Mouse (Mus musculus) heart, adult 10 weeks (tissue): ENCODE measurements around the gene Gm9970. TPM values are rescaled to one million over a fixed set of nuclear protein-coding genes. Genes with fewer than 3 reads are reported as not detected.

Experiments used
- polyA plus RNA-seq: library from polyadenylated mRNA; stranded (reverse); fragments of 350-450 nt; fragmentation: Illumina TruSeq; extraction: RNeasy Lipid Tissue Mini Kit (QIAGEN cat#74804); gene quantifications from one replicate; pipeline ENCODE4 v1.2.3, GENCODE M21; 2014; ENCODE audit warnings: low read depth, low replicate concordance

Gm9970 gene
- polyA plus RNA-seq, result not detected

GRCm38 (mm10) chr5:31240637-31241521 lies at the start of gene Gm9970, which contains the start of gene Nrbp1:
Gm9970 (minus strand) TSS chr5:31241232.
Nrbp1 (plus strand) TSS chr5:31240864.

GRCm38 (mm10) chr5:31251541-31252101 lies 10.6 kb upstream of the Gm9970 start, which contains the start of gene Krtcap3:
Krtcap3 (plus strand) TSS chr5:31251691.

GRCm38 (mm10) chr5:31220448-31221303 lies 20.4 kb downstream of the Gm9970 start, which contains the start of gene Ppm1g:
Ppm1g (minus strand) TSS chr5:31220687.

GRCm38 (mm10) chr5:31201742-31202590 lies 39.1 kb downstream of the Gm9970 start, which contains the start of gene Zfp513:
Zfp513 (minus strand) TSS chr5:31202303.

GRCm38 (mm10) chr5:31192939-31193630 lies 47.9 kb downstream of the Gm9970 start, which contains the start of the genes Snx17 and Eif2b4:
Snx17 (plus strand) TSS chr5:31193227.
Eif2b4 (minus strand) TSS chr5:31193430.

Other genes starting within 250 kb of the Gm9970 start
- 83.6 TPM for gene Atraid, start 192.9 kb downstream of the Gm9970 start, polyA plus RNA-seq
- 14.1 TPM for gene Slc5a6, start 192.3 kb downstream of the Gm9970 start, polyA plus RNA-seq
- 12.7 TPM for gene Cad, start 186.5 kb downstream of the Gm9970 start, polyA plus RNA-seq
- not detected for gene Dnajc5g, start 134.9 kb downstream of the Gm9970 start, polyA plus RNA-seq
- not detected for gene Slc30a3, start 133.0 kb downstream of the Gm9970 start, polyA plus RNA-seq
- 266 TPM for gene Trim54, start 124.5 kb downstream of the Gm9970 start, polyA plus RNA-seq
- gene Ucn, start 102.4 kb downstream of the Gm9970 start, polyA plus RNA-seq, result not detected
- gene Mpv17, start 87.0 kb downstream of the Gm9970 start, polyA plus RNA-seq, result 118 TPM
- 1.3 TPM for gene Gm29609, start 61.3 kb downstream of the Gm9970 start, polyA plus RNA-seq
- 43.8 TPM for gene Gtf3c2, start 61.1 kb downstream of the Gm9970 start, polyA plus RNA-seq
- gene Snx17, start 48.0 kb downstream of the Gm9970 start, polyA plus RNA-seq, result 62.4 TPM
- gene Eif2b4, start 47.8 kb downstream of the Gm9970 start, polyA plus RNA-seq, result 48.9 TPM
- 10.8 TPM for gene Zfp513, start 38.9 kb downstream of the Gm9970 start, polyA plus RNA-seq
- gene Ppm1g, start 20.5 kb downstream of the Gm9970 start, polyA plus RNA-seq, result 53.4 TPM
- 106 TPM for gene Nrbp1, start 368 bp downstream of the Gm9970 start, polyA plus RNA-seq
- gene Krtcap3, start 10.5 kb upstream of the Gm9970 start, polyA plus RNA-seq, result 3.0 TPM
- 35.3 TPM for gene Ift172, start 49.9 kb upstream of the Gm9970 start, polyA plus RNA-seq
- gene Fndc4, start 54.8 kb upstream of the Gm9970 start, polyA plus RNA-seq, result 7.4 TPM
- gene Gckr, start 56.2 kb upstream of the Gm9970 start, polyA plus RNA-seq, result not detected
- gene Zfp512, start 211.2 kb upstream of the Gm9970 start, polyA plus RNA-seq, result 21.4 TPM
- gene 4930548H24Rik, start 244.5 kb upstream of the Gm9970 start, polyA plus RNA-seq, result not detected